Mouse (Mus musculus): ENCODE measurements around the gene Rnf222.

Rnf222 gene

DNA sequence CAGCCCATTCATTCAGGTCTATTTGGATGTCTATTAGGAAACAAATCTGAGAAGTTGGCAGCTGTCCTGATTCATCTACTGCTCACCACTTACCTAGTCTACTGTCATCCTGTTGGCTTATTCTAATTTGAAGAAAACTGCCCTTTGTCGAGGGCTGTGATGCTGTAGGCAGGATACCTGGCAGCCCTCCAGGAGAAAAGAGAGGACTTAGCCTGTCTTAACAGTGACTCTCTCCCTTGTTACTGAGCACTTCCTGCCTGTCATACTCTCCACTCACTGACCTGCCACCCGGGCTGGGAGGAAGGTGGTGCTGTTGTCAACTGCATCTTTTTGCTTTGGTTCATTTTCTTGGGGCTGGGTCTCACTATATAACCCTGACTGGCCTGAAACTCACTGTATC is 2.3 kb downstream of the Rnf222 start:
- no peak for DNase-seq (ENCODE audit: low spot score)

GRCm38 (mm10) chr11:68891823-68892222 is 3.5 kb downstream of the Rnf222 start:
- DNase-seq (ENCODE audit: low spot score): no peak

DNA sequence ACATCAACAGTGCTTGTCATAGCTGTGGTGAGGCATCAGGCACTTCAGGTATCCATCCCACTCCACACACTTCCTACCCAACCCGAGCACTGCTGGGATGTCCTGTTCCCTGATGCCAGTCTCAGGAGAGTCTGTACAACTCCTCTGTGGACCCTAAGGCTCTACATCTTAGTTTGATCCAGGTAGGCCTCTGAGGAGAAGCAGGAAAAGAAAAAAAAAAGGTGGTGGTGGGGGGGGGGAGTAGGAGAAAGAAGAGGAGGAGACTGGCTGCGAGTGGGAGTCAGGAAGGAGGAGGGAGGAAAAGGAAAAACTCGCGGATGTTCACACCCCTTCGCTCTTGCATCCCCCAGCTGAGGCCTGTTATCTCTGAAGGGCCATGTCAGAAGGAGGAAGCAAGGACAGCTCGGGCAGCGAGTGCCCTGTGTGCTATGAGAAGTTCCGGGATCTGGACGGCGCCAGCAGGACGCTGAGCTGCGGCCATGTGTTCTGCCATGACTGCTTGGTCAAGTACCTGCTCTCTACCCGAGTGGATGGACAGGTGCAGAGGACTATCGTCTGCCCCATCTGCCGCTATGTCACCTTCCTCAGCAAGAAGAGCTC is 4.0 kb downstream of the Rnf222 start:
- no peak for DNase-seq (ENCODE audit: low spot score)

- no peak for DNase-seq (ENCODE audit: low spot score)
These were observed 5.6 kb downstream of the Rnf222 start for GRCm38 (mm10) chr11:68893911-68894464.

DNA sequence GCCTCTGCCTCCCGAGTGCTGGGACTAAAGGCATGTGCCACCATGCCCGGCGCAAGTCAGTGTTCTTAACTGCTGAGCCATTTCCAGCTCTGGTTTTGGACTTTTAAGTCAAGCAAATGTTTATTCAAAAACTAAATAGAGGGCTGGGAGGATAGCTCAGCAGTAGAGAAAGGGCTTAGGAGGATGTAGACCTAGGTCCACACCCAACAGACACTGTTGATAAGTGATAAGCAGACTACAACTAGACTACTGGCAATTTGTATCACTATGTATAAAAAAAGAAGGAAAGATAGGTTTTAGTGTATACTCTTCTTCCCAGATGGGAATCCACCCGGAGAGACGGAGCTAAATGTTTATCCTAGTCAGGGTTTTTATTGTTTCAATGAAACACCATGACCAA is 7.9 kb downstream of the Rnf222 start:
- no peak for DNase-seq (ENCODE audit: low spot score)

- DNase-seq (ENCODE audit: low spot score): no peak
These were observed 8.8 kb downstream of the Rnf222 start for GRCm38 (mm10) chr11:68897120-68897519.

- DNase-seq (ENCODE audit: low spot score): no peak
These were observed 9.5 kb downstream of the Rnf222 start for GRCm38 (mm10) chr11:68897838-68898237.

DNA sequence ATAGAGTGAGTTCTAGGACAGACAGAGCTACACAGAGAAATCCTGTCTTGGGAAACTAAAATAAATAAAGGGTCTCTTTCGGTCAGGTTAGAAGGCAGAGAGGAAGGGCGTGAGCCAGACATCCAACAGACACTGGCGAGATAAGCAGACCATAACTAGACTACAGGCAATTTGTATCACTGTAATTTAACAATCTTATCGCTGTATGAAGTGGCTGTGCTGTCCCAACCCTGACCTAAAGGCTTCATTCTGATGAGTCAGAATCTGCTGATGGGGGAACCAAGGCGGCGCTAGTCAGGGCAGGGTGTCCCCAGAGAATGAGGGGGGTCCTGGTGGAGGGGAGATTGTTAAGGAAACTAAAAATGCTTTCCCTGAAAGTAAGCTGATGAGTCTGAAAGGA is 10.4 kb downstream of the Rnf222 start:
- no peak for DNase-seq (ENCODE audit: low spot score)

DNA sequence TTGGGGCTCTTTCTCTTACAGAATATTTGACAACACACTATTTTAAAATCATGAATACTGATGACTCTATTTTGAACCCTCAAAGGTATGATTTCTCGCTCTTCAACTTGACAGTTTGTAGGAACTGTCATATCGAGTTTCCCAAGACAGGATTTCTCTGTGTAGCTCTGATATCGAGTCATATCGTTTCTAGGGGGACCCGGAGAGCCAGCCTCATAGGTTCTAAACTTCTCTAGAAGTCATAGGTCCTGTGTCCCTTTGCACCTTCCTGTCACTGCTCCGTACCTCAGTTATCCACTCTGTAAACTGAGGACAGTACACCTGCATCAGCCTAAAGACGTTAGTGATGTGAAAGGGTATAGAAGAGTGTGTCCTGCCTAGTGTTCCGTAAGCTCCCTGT is 11.5 kb downstream of the Rnf222 start:
- DNase-seq (ENCODE audit: low spot score): no peak

DNA sequence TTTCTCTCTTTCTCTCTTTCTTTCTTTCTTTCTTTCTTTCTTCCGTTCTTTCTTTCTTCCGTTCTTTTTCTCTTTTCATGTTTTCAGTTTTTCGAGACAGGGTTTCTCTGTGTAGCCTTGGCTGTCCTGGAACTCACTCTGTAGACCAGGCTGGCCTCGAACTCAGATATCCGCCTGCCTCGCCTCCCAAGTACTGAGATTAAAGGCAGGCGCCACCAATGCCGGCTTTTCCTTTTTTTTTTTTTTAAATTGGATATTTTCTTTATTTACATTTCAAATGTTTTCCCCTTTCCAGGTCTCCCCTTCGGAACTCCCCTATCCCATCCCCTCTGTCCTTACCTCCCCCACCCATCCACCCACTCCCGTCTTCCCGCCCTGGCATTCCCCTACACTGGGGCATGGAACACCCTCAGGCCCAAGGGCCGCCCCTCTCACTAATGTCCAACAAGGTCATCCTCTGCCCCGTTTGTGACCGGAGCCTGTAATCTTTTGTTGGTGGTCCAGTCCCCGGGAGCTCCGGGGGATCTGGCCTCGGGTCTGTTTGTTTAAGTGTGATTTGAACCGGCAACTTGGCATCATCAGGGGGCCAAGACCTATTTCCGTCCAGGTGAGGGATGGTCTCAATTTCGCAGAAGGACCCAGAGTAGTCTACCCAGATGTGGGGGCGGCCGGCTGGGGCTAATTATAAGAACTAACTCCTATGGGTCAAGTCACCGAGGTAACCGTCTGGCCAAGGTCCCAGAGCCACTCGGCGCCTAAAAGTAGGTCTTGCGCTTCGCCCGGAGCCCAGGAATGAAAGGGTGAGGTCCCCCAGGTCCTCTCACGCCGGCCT is 12.4 kb downstream of the Rnf222 start:
- no peak for DNase-seq (ENCODE audit: low spot score)

DNA sequence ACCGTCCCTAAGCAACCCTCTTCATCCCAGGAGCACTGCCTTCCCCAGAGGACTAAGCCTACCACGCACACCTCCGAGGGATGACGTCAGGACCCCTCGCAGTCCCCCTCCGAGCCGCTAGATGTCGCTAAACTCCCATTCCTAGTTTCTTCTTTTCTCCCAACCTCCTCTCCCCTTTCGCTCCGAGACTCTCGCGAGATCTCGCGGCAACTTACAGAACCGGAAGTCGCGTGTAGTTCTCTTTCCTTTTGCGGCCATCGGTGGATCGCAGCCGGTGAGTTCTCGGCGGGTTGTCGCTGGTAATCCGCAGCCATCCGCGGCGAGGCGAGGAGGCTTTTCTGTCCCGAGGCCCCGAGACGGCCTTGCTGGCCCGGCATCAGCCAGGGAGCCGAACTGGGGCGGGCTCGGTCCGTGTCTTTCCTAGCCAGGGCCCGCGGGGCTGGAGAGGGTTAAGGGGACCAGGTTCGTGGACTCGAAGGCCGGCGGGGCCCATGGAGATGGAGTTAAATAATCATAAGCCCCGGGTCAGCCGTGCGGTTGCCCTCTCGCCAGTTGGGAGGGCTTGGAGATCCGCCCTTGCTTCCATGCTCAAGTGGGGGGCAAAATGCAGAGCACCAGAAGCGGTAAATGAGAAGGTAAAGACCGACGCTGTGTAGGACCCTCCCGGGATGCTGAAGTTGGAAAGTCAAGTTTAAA is 13.1 kb downstream of the Rnf222 start, which contains the start of gene Rpl26:
TSS of gene Rpl26 (plus strand) at position 233 of the 696 bp plus-strand sequence.
- DNase-seq (ENCODE audit: low spot score): peak; percentile 98

GRCm38 (mm10) chr11:68902047-68902364 is 13.7 kb downstream of the Rnf222 start:
- no peak for DNase-seq (ENCODE audit: low spot score)

DNA sequence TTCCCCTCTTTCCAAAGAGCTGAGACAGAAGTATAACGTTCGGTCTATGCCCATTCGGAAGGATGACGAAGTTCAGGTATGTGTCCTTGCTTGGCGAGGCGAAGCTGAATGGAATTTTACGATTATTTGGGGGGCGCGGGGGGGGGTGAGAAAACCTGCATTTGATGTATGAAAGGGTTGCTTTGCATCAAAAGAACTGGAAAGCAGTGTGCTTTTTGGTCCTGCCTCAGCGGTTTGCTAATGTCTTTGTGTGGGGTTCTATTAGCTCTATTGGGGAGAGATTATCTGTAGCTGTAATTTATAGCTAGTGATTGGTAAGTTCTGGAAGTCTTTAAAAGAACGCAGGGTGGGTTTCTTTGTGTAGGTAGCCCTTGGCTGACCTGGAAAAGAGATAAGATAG is 14.0 kb downstream of the Rnf222 start:
- DNase-seq (ENCODE audit: low spot score): no peak

DNA sequence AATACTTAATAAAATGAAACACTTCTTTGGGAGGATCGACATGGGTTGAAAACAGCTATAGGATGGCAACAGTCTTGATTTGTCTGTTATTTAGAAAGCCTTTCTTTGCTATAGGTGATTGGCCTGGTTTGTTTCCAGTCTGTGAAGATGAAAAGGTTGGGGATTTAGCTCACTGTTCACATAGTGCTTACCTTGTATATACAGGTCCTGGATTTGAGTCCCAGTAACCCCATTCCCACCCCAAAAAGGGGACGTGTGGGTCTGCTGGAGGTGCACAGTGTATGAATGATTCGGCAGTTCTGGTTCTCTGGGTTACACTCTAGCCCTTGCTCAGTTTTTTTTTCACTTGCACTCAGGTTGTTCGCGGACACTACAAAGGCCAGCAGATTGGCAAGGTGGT is 14.5 kb downstream of the Rnf222 start:
- no peak for DNase-seq (ENCODE audit: low spot score)

- no peak for DNase-seq (ENCODE audit: low spot score)
These were observed 15.4 kb downstream of the Rnf222 start for GRCm38 (mm10) chr11:68903775-68904174.

DNA sequence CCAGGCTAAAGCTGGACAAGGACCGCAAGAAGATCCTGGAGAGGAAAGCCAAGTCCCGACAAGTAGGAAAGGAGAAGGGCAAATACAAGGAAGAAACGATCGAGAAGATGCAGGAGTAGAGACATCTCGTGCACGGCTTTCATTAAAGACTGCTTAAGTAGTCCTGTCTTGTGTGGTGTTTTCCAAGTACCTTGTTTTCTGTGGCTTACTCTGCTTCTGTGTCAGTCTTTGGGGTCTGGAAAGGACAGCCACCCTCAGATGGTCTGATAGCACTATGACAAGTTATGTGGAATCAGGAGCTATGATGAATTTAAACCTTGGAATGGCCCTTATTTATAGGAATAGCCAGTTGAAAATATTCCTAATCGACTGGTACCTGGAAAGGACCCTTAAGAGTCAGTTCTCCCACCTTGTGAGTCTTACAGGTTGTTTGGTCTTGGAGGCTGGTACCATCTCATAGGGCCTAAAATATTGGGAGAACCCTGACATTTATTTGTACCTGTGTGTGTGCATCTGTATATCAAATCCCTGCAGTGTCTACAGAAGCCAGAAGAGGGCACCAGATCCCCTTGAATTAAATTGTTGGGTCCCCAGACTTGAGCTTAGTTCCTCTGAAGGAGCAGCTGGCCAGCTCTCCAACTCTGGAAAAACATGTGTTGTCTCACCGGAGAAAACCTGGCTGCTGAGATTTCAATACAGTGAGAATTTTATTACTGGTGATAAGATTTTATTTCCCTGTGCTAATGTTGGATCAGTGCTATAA is 16.2 kb downstream of the Rnf222 start:
- no peak for DNase-seq (ENCODE audit: low spot score)

DNA sequence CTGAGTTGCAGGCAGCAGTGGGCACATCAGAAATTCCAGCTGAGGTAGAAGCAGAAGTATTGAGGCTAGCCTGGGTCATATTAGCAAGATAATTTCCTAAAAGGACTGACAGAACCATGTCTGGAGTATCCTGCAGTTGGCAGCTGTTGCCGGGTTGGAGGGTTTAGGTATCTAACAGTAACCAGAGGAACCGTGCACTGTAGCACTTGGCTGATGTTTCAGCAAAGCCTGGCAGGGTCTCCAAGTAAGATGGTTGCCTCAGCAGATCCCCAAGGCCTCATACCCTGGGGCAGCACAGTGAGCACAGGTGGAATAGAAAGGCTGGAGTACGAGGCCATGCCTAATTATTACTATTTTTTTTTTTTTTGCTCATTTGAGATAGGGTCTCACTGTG is 16.8 kb downstream of the Rnf222 start:
- no peak for DNase-seq (ENCODE audit: low spot score)

GRCm38 (mm10) chr11:68905665-68906460 is 17.5 kb downstream of the Rnf222 start:
- no peak for DNase-seq (ENCODE audit: low spot score)

DNA sequence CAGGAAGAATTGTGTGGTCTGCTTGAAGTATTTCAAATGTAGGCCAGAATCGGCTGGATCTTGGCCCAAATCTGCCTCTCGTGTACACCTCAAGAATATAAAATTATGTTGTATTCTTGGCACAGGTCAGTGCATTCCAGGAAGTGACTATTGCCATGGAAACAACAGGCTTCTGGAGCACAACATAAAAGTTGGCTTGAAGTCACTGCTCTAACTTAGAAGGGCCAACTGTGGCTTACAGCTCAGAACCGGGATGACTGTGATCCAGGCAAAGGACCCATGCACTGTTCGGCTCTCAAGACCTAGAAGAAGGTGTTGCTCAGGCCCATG is 18.1 kb downstream of the Rnf222 start:
- no peak for DNase-seq (ENCODE audit: low spot score)

GRCm38 (mm10) chr11:68907251-68907650 is 18.9 kb downstream of the Rnf222 start:
- no peak for DNase-seq (ENCODE audit: low spot score)

GRCm38 (mm10) chr11:68908846-68909503 is 20.6 kb downstream of the Rnf222 start:
- no peak for DNase-seq (ENCODE audit: low spot score)
